Mouse (Mus musculus): ENCODE measurements around the gene Rilp.

- TF ChIP-seq CTCF (IDR thresholded peaks at IDR 0.05; ENCODE audit: low read depth), result no peak
- peak; percentile 20 for TF ChIP-seq EP300 (optimal IDR thresholded peaks at IDR 0.05)
Observed at GRCm38 (mm10) chr11:75462253-75462783, 47.6 kb upstream of the Rilp start.
